Mouse (Mus musculus) layer of hippocampus, postnatal 36 days (tissue): ENCODE data around the gene Hhatl. TPM values are rescaled to one million over a fixed set of nuclear protein-coding genes. Genes with fewer than 3 reads are reported as not detected.

ENCODE experiments used
- DNase-seq, 2 experiments: peaks; one replicate each; pipeline ENCODE4 v3.0.0; 2022
- total RNA-seq, 2 experiments: library from RNA; stranded (reverse); gene quantifications; 2 replicates each; pipeline ENCODE4 v1.2.3; 2021

The Hhatl gene
- total RNA-seq, 2 experiments from 2014 or later = 14.6 to 15.9 TPM

GRCm38 (mm10) chr9:121807546-121807945 lies 15.2 kb upstream of the Hhatl start:
- no peak for DNase-seq

- DNase-seq = no peak
Observed at GRCm38 (mm10) chr9:121802747-121803146, 10.4 kb upstream of the Hhatl start.

- no peak for DNase-seq
Observed at GRCm38 (mm10) chr9:121798887-121799520, 6.7 kb upstream of the Hhatl start.

DNA sequence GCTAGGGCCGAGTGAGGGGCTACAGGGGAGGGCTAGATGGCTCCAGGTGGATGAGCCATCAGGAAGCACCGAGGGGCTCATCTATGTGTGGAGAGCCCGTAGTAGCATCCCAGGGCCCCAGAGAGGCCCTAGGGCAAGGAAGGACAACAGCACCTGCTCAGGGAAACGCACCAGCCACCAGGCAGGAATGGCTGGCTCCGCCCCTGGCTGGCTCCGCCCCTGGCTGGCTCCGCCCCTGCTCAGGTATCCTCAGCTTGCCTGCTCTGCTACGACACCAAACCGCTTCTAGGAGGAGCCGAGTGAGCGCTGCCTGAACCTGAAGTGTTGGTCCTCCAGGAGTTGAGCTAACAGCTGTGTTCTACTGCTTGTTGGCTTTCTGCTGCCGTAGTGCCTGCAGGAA lies 5.4 kb upstream of the Hhatl start:
- DNase-seq = no peak

DNA sequence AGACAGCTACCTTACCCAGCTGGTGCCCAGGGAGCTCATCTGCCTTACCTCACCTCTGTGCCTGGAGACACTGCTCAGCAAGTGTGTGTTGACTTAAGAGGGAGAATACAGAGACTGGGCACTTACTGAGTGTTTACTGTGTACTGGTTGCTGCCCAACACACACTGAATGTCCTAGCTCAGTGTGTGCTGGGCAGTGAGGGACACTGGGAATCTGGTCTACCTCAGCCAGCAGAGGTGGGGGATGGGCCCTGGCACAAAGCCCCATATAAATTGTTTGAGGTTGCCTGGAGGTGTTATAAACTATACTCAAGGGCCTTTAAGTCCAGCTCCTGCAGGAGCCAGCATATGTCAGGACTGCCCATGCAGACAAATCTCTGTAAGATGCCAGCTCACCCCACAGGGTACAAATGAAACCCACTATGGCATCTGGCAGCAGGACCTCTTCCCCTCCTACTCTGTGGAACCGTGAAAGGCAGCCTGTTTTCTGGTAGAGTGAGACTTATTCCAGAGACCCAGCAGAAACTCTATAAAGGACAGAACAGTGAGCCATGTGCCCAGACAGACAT lies 2.7 kb upstream of the Hhatl start:
- no peak for DNase-seq

- DNase-seq = peak; percentile 34 to 48
Observed at GRCm38 (mm10) chr9:121791206-121791605, 1.1 kb downstream of the Hhatl start.

DNA sequence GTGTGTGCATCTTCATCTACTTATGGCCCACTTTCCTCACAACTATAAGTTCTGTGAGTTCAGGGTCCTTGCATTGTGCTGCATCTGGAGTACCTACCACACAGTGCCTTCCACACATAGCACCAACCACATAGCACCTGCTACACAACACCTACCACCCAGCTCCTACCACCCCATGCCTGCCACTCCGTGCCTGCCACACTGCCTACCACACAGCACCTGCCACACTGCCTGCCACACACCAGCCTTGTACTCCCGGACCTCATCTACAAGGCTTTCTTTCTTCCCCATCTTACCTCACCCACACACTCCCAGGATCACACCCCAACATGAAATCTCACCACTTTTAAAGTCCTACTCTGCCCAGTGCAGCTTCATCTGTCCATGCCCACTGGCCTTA lies 5.9 kb downstream of the Hhatl start:
- DNase-seq = no peak

DNA sequence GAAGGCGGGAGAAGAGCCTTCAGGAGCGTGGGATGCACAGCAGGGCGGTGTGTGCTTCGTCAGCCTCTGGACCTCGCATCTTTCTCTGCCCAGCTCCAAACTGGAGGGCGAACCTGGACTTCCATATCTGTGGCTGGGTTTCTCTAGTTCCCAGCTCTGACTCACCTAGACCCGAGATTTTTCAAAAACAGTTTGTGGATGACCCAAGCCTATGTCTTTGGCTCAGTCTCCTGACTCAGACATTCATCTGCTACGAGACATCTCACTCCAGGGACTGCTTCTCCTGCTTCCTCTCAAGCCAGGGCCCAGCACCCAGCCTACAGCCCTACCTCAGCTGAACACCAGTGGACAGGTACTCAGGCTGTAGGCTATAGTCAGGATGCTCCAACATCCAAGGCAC lies 7.0 kb downstream of the Hhatl start:
- DNase-seq = no peak

DNA sequence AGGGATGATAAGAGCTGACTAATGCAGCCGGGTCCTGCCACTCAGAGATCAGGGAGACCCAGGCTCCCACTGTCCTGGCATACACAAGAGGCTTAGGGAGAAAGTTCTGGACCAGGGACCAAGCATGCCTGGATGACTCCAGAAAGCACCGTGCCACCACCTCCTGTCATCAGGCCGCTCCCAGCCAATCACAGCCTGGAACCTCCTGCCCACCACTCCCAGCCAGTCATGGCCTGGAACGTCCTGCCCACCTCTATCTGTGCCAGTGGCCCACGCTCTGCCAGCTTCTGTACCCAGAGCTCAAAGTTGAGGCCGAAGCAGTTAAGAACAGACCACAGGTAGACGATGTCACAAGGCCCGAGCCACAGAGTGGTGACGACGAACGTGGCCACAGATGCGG lies 7.5 kb downstream of the Hhatl start:
- DNase-seq = no peak

GRCm38 (mm10) chr9:121778066-121778624 lies 14.2 kb downstream of the Hhatl start:
- peak; percentile 67 to 80 for DNase-seq

DNA sequence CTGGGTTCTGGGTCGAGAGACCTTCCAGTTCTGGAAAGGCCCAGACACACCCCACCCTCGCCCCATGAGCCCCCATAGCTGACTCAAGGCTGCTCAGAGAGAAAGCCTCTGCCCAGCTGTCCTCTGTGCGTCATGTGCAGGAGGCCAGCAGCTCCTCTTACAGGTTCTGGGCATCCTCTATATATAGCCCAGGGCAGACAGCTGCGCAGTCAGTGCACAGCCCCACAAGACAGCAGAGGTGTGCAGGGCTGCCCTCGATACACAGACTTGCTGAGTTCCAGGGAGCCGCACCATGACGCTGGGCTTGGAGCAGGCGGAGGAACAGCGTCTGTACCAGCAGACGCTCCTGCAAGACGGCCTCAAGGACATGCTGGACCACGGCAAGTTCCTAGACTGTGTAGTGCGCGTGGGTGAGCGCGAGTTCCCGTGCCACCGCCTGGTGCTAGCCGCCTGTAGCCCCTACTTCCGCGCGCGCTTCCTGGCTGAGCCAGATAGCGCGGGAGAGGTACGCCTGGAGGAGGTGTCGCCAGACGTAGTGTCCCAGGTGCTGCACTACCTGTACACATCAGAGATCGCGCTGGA lies 14.7 kb downstream of the Hhatl start, which contains the start of gene Klhl40:
Gene Klhl40, plus strand, starts transcription at position 124 of the 582 bp plus-strand sequence.
- peak in 1 of 2 experiments; percentile 66 for DNase-seq

GRCm38 (mm10) chr9:121776511-121776910 lies 15.8 kb downstream of the Hhatl start:
- DNase-seq = no peak

GRCm38 (mm10) chr9:121775951-121776350 lies 16.4 kb downstream of the Hhatl start:
- no peak for DNase-seq

GRCm38 (mm10) chr9:121772412-121772811 lies 19.9 kb downstream of the Hhatl start:
- no peak for DNase-seq

- DNase-seq = no peak
Observed at GRCm38 (mm10) chr9:121765166-121765855, 27.0 kb downstream of the Hhatl start.

GRCm38 (mm10) chr9:121763716-121764115 lies 28.6 kb downstream of the Hhatl start:
- no peak for DNase-seq

GRCm38 (mm10) chr9:121762761-121763160 lies 29.5 kb downstream of the Hhatl start:
- DNase-seq = no peak

DNA sequence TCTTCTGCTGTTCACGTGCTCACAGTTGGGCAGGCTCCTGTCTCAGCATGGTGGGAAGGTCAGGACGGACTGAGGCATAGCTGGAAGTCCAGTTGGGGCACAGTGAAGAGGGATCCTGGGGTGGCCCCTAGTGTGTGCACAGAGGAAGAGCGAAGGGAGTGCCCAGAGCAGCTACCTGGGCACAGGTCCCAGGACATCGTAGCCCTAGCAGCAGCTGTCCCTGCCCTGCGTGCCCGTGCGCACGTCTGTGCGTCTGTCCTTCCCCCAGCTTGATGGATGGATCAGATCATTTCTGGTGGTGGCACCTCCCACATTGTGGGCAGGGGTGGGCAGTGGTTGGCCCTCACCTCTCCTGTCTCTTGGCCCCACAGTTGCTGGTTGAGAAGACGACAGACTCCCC lies 30.1 kb downstream of the Hhatl start:
- DNase-seq = no peak

GRCm38 (mm10) chr9:121761787-121762186 lies 30.5 kb downstream of the Hhatl start:
- DNase-seq = no peak

DNA sequence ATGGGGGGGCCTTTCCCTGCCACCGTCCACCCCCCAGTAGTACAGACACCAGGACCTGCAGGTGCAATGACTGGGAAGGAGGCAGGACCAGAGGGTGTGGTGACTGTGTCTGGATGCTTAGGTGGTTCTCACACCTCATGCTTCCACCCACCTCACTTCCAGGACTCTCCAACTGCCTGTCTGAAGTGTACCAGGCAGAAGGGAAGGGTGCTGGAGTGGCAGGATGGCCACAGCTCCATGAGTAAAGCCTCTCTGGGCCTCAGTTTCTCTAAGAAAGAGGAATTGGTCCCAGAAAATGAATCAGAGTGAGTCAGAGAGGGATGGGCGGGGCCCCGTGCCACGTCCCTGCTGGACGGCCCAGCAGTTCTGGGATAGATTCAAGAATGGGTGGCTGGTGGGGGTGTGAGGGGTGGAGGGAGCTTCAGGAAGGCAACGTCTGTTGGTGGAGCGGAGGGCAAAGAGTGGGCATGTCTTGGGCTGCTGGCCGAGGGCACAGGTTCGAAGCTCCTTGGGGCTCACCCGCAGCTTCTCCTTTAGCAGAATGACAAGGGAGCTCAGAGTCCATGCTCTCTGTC lies 31.1 kb downstream of the Hhatl start:
- DNase-seq = no peak

DNA sequence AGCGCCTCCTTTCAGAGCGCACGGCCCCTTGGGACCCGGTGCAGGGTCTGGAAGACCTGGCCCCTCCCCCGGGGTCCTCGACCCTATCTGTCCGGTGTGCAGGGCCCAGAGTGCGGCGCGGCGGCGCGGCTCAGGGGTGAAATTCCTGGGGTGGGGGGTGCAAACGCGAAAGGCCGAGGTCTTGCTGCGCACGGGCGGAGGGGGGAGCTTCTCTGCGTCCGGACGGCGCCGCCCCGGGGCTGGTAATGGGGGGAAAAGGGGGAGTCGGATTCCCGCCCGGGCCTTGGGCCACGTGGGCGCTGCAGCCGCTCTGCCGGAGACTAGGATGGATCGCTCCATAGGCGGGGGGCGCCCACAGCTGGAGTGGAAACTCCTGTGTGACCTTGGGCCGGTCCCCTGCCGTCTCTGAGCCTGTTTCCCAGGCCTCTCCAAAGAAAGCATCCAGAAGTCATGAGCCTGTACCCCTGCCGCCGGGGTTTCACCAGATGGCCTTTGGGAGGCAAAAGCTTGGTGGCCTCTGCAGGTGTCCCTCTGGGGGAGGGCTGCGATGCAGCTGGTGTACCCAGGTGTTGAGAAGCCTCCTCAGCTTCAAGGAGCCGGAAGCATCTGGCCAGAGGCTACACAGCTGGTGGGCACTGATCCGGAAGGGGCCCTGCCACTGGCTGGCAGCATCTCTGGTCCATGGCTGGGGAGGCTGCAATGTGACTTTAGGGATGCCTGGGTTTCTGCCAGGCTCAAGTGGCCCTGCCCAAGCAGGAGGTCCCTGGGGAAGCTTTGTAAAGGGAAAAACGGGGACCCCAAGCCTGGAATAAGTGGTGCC lies 31.8 kb downstream of the Hhatl start:
- DNase-seq = peak in 1 of 2 experiments; percentile 50
